Mouse (Mus musculus) liver, embryonic 14.5 days (tissue): ENCODE measurements around the gene Defb25.

Experiments used
- CTCF ChIP-seq: IDR thresholded peaks from 2 replicates; pipeline ENCODE4 v1.5.1; 2016; ENCODE audit warnings: antibody characterized with exemption, low read depth, control low read depth
- EP300 ChIP-seq: IDR thresholded peaks from 2 replicates; pipeline ENCODE4 v1.6.1; 2016; ENCODE audit warnings: antibody characterized with exemption, low read depth

- TF ChIP-seq CTCF (no peak), EP300 (no peak)
These were observed 13.6 kb upstream of the Defb25 start for GRCm38 (mm10) chr2:152636246-152637005.
